Mouse (Mus musculus) midbrain, embryonic 10.5 days (tissue): Measurements from ENCODE around the gene Cdk5rap3. TPM values are rescaled to one million over a fixed set of nuclear protein-coding genes. Genes with fewer than 3 reads are reported as not detected.
A peak's percentile ranks its signal among the peaks of the same experiment; 100 is the strongest.

Source experiments
- DNase-seq: peaks from one replicate; pipeline ENCODE4 v3.0.0-alpha.2; 2017; ENCODE audit warnings: low spot score
- H3K27ac ChIP-seq: fragments of 300-500 bp; sonication (generic); replicated peaks from 2 replicates; pipeline ENCODE4 v1.5.1; 2016; ENCODE audit warnings: mild to moderate bottlenecking
- H3K27me3 ChIP-seq: fragments of 300-500 bp; sonication (generic); 2 replicates; pipeline ENCODE4 v1.6.1; 2016; ENCODE audit warnings: low read depth, mild to moderate bottlenecking; ENCODE audit not compliant: poor library complexity, severe bottlenecking
- H3K36me3 ChIP-seq: fragments of 300-500 bp; sonication (generic); 2 replicates; pipeline ENCODE4 v1.6.1; 2016; ENCODE audit warnings: mild to moderate bottlenecking, moderate library complexity
- H3K4me1 ChIP-seq: fragments of 300-500 bp; sonication (generic); 2 replicates; pipeline ENCODE4 v1.6.1; 2016
- H3K4me3 ChIP-seq: fragments of 300-500 bp; sonication (generic); 2 replicates; pipeline ENCODE4 v1.5.1; 2016; ENCODE audit warnings: mild to moderate bottlenecking, moderate library complexity
- H3K9me3 ChIP-seq: fragments of 300-500 bp; sonication (generic); replicated peaks from 2 replicates; pipeline ENCODE4 v1.6.1; 2016; ENCODE audit warnings: mild to moderate bottlenecking
- WGBS: fragments of 180-500 bp; shearing (Covaris S2); methylation state at CpG from one replicate; pipeline ENCODE4 v1.1.7; 2016; 5-methylcytosine and 5-hydroxymethylcytosine counted together
- polyA plus RNA-seq: library from polyadenylated mRNA; unstranded; fragments of >200 nt; fragmentation: Nextera tagmentation; extraction: Ambion mirVana; gene quantifications from 2 replicates; pipeline ENCODE4 v1.2.1, GENCODE M21; 2016

Gene Cdk5rap3
- polyA plus RNA-seq, 1 experiment from 2014 or later = 120 TPM

- H3K9me3 ChIP-seq = no peaks in the 10 kb centered on the region
- H3K27ac ChIP-seq = peak within 1 kb of the TSS; percentile 76
- peak within 1 kb of the TSS; percentile 64 for H3K4me3 ChIP-seq
- H3K36me3 ChIP-seq = no peaks in the 10 kb centered on the region; the same call in none of the 2 replicates
- H3K27me3 ChIP-seq = peaks cover 24% of the 10 kb centered on the region
- peak; percentile 87 for DNase-seq
- H3K4me1 ChIP-seq = peaks cover 27% of the 10 kb centered on the region
- WGBS = 1% methylated on average over 29 of the region's 29 CpGs
Measured at GRCm38 (mm10) chr11:96943746-96944304, 27.5 kb upstream of the Cdk5rap3 start, which contains the start of gene Pnpo. Pnpo (minus strand) TSS chr11:96943986.

GRCm38 (mm10) chr11:96941989-96942590 lies 25.8 kb upstream of the Cdk5rap3 start:
- 84% methylated on average over 6 of the region's 6 CpGs for WGBS
- no peaks in the 10 kb centered on the region for H3K9me3 ChIP-seq
- 0 out of 2 replicates have a peak overlapping the region, but pooled peaks have one; percentile 18 for H3K4me3 ChIP-seq
- no peaks in the 10 kb centered on the region for H3K36me3 ChIP-seq
- H3K4me1 ChIP-seq = peaks cover 30% of the 10 kb centered on the region
- H3K27ac ChIP-seq = no peak overlapping the region
- H3K27me3 ChIP-seq = peaks cover 24% of the 10 kb centered on the region
- DNase-seq = no peak

GRCm38 (mm10) chr11:96940578-96941465 lies 24.5 kb upstream of the Cdk5rap3 start:
- H3K27ac ChIP-seq = 0 out of 2 replicates have a peak overlapping the region, but pooled peaks have one; percentile 2
- 0 out of 2 replicates have a peak overlapping the region, but pooled peaks have one; percentile 20 for H3K4me3 ChIP-seq
- 82% methylated on average over 16 of the region's 16 CpGs for WGBS

GRCm38 (mm10) chr11:96938426-96938800 lies 22.1 kb upstream of the Cdk5rap3 start:
- H3K4me3 ChIP-seq = no peak overlapping the region
- peaks cover 19% of the 10 kb centered on the region for H3K4me1 ChIP-seq
- H3K27me3 ChIP-seq = peaks cover 11% of the 10 kb centered on the region
- 88% methylated on average over 6 of the region's 6 CpGs for WGBS
- H3K9me3 ChIP-seq = no peaks in the 10 kb centered on the region
- no peaks in the 10 kb centered on the region for H3K36me3 ChIP-seq
- DNase-seq = no peak
- H3K27ac ChIP-seq = no peak overlapping the region

More at GRCm38 (mm10) chr11:96940578-96941465, 24.5 kb upstream of the Cdk5rap3 start:
- no peak for DNase-seq
- peaks cover 24% of the 10 kb centered on the region for H3K27me3 ChIP-seq
- peaks cover 23% of the 10 kb centered on the region for H3K4me1 ChIP-seq
- H3K36me3 ChIP-seq = no peaks in the 10 kb centered on the region
- no peaks in the 10 kb centered on the region for H3K9me3 ChIP-seq

GRCm38 (mm10) chr11:96937549-96938425 lies 21.5 kb upstream of the Cdk5rap3 start:
- DNase-seq = peak; percentile 56
- no peaks in the 10 kb centered on the region for H3K9me3 ChIP-seq
- peaks cover 6% of the 10 kb centered on the region for H3K27me3 ChIP-seq
- H3K27ac ChIP-seq = peak overlapping the region; percentile 24
- H3K4me3 ChIP-seq = no peak overlapping the region
- peaks cover 17% of the 10 kb centered on the region for H3K4me1 ChIP-seq
- H3K36me3 ChIP-seq = no peaks in the 10 kb centered on the region
- 54% methylated on average over 10 of the region's 10 CpGs for WGBS

- no peak overlapping the region for H3K4me3 ChIP-seq
- WGBS = 84% methylated on average over 9 of the region's 9 CpGs
- H3K27ac ChIP-seq = peak overlapping the region; percentile 82; the same call in 1 of the 2 replicates
- no peaks in the 10 kb centered on the region for H3K27me3 ChIP-seq
- DNase-seq = no peak
- H3K9me3 ChIP-seq = no peaks in the 10 kb centered on the region
- H3K4me1 ChIP-seq = peaks cover 21% of the 10 kb centered on the region
- H3K36me3 ChIP-seq = no peaks in the 10 kb centered on the region
Measured at GRCm38 (mm10) chr11:96935872-96936650, 19.8 kb upstream of the Cdk5rap3 start.

GRCm38 (mm10) chr11:96934921-96935356 lies 18.6 kb upstream of the Cdk5rap3 start:
- Histone ChIP-seq H3K36me3 (no peaks in the 10 kb centered on the region), H3K4me1 (peaks cover 22% of the 10 kb centered on the region), H3K27ac (peak overlapping the region; percentile 82), H3K4me3 (peak overlapping the region; percentile 38), H3K27me3 (peaks cover 6% of the 10 kb centered on the region), H3K9me3 (no peaks in the 10 kb centered on the region)
- 21% methylated on average over 12 of the region's 12 CpGs for WGBS
- DNase-seq = peak; percentile 70

- H3K27ac ChIP-seq = no peak overlapping the region
- peaks cover 19% of the 10 kb centered on the region for H3K27me3 ChIP-seq
- peaks cover 34% of the 10 kb centered on the region for H3K4me1 ChIP-seq
- 90% methylated on average over 13 of the region's 13 CpGs for WGBS
- no peak overlapping the region for H3K4me3 ChIP-seq
- no peaks in the 10 kb centered on the region for H3K9me3 ChIP-seq
- DNase-seq = no peak
- no peaks in the 10 kb centered on the region for H3K36me3 ChIP-seq
Measured at GRCm38 (mm10) chr11:96933562-96934276, 17.4 kb upstream of the Cdk5rap3 start.

GRCm38 (mm10) chr11:96931327-96932062 lies 15.2 kb upstream of the Cdk5rap3 start:
- H3K4me3 ChIP-seq = no peak overlapping the region
- 73% methylated on average over 8 of the region's 8 CpGs for WGBS
- DNase-seq = no peak
- H3K27ac ChIP-seq = no peak overlapping the region
- peaks cover 34% of the 10 kb centered on the region for H3K4me1 ChIP-seq
- no peaks in the 10 kb centered on the region for H3K36me3 ChIP-seq
- H3K27me3 ChIP-seq = peaks cover 34% of the 10 kb centered on the region
- H3K9me3 ChIP-seq = no peaks in the 10 kb centered on the region

- Histone ChIP-seq H3K27ac (no peak overlapping the region; the same call in 1 of the 2 replicates), H3K36me3 (no peaks in the 10 kb centered on the region), H3K9me3 (no peaks in the 10 kb centered on the region), H3K27me3 (peaks cover 34% of the 10 kb centered on the region), H3K4me1 (peaks cover 27% of the 10 kb centered on the region), H3K4me3 (no peak overlapping the region)
- 80% methylated on average over 9 of the region's 9 CpGs for WGBS
- DNase-seq = no peak
Measured at GRCm38 (mm10) chr11:96929766-96930331, 13.6 kb upstream of the Cdk5rap3 start.
